21 mouse cellular contexts compared by ENCODE assay signal in the genomic region with DNA sequence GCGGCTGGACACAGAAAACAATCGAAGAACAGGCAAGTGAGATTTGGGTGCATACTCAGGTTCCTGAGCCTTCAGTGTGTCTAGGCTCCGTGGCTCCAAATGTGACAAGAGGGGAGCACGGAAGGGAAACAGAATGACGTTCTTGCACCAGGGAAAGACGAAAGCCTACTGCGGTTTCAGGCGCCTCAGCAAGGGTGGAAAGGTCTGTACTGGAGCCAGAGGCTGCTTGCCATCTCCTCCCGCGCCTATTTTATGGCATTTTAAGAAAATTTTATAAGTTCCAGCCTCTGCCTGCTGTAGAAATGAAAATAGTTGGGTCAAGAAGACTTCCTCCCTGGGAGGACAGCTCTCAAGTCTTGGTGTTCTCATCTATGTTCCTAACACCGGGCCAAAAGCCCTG. TPM values are rescaled to one million over a fixed set of nuclear protein-coding genes. Genes with fewer than 3 reads are reported as not detected.
DNase-seq lines count a peak whose midpoint lies in the region; ATAC-seq lines count a peak whose summit lies in the region.
"Had no signal": no experiment of that assay in that cellular context is flagged by ENCODE, and none has a peak within 500 bp of the region (broad histone marks: within the 10 kb centered on the region; RNA-seq: fewer than 3 reads in every experiment).

No protein-coding gene starts in this region.

- H3K4me1 ChIP-seq in kidney, embryonic 16.5 days (ENCODE audit: insufficient read depth, low read length) = peaks cover 26% of the 10 kb centered on the region
- no peaks in the 10 kb centered on the region for H3K4me1 ChIP-seq in hindbrain, embryonic 11.5 days (replicated peaks; ENCODE audit: control insufficient read depth, insufficient read depth, low read length)
- H3K4me1 ChIP-seq: forebrain, embryonic 13.5 days; heart, embryonic 15.5 days; hindbrain, embryonic 15.5 days; liver, embryonic 13.5 days; midbrain, embryonic 12.5 days had no signal

- ATAC-seq in kidney, embryonic 16.5 days (ENCODE audit: low FRiP score, low TSS enrichment) = peak; percentile 26; the same call in 1 of the 2 replicates
- no peak for ATAC-seq in hindbrain, embryonic 11.5 days (ENCODE audit: low FRiP score)
- ATAC-seq: forebrain, embryonic 13.5 days; Patski had no signal

- WGBS in kidney, embryonic 16.5 days = 74% methylated on average over 11 of the region's 11 CpGs
- 91% methylated on average over 11 of the region's 11 CpGs for WGBS in hindbrain, embryonic 11.5 days

- peak overlapping the region; percentile 44 for H3K27ac ChIP-seq in kidney, embryonic 16.5 days (ENCODE audit: low read length)
- H3K27ac ChIP-seq in hindbrain, embryonic 11.5 days (ENCODE audit: low read depth, low read length) = no peak overlapping the region
- H3K27ac ChIP-seq: forebrain, embryonic 13.5 days; heart, embryonic 15.5 days; hindbrain, embryonic 15.5 days; liver, embryonic 13.5 days; midbrain, embryonic 12.5 days had no signal

- H3K36me3 ChIP-seq in kidney, embryonic 16.5 days (ENCODE audit: insufficient read depth, low read length) = no peaks in the 10 kb centered on the region
- no peaks in the 10 kb centered on the region for H3K36me3 ChIP-seq in hindbrain, embryonic 11.5 days (ENCODE audit: control insufficient read depth, insufficient read depth, low read length)
- H3K36me3 ChIP-seq: heart, embryonic 15.5 days; hindbrain, embryonic 15.5 days; liver, embryonic 13.5 days; midbrain, embryonic 12.5 days had no signal

- H3K27me3 ChIP-seq in kidney, embryonic 16.5 days (ENCODE audit: insufficient read depth, low read length) = no peaks in the 10 kb centered on the region
- no peaks in the 10 kb centered on the region for H3K27me3 ChIP-seq in hindbrain, embryonic 11.5 days (ENCODE audit: control insufficient read depth, insufficient read depth, low read length)
- H3K27me3 ChIP-seq: forebrain, embryonic 13.5 days; heart, embryonic 15.5 days; hindbrain, embryonic 15.5 days; liver, embryonic 13.5 days; midbrain, embryonic 12.5 days; Patski had no signal

- H3K4me3 ChIP-seq in kidney, embryonic 16.5 days (ENCODE audit: low read length) = no peak overlapping the region
- H3K4me3 ChIP-seq in hindbrain, embryonic 11.5 days (ENCODE audit: low read depth, low read length) = no peak overlapping the region
- H3K4me3 ChIP-seq: forebrain, embryonic 13.5 days; heart, embryonic 15.5 days; hindbrain, embryonic 15.5 days; liver, embryonic 13.5 days; midbrain, embryonic 12.5 days had no signal

- no peak overlapping the region for H3K9ac ChIP-seq in kidney, embryonic 16.5 days (replicated peaks; ENCODE audit: low read length)
- no peak overlapping the region for H3K9ac ChIP-seq in hindbrain, embryonic 11.5 days (ENCODE audit: low read depth, low read length)
- H3K9ac ChIP-seq: forebrain, embryonic 13.5 days; heart, embryonic 15.5 days; hindbrain, embryonic 15.5 days; liver, embryonic 13.5 days; lung, embryonic 14.5 days; midbrain, embryonic 12.5 days had no signal

- no peak overlapping the region for H3K4me2 ChIP-seq in kidney, embryonic 16.5 days (replicated peaks; ENCODE audit: low read depth, low read length)
- H3K4me2 ChIP-seq in hindbrain, embryonic 11.5 days (replicated peaks; ENCODE audit: low read depth, low read length) = no peak overlapping the region
- H3K4me2 ChIP-seq: forebrain, embryonic 13.5 days; heart, embryonic 15.5 days; hindbrain, embryonic 15.5 days; liver, embryonic 13.5 days; lung, embryonic 14.5 days; midbrain, embryonic 12.5 days had no signal

- H3K9me3 ChIP-seq in kidney, embryonic 16.5 days (ENCODE audit: low read length) = no peaks in the 10 kb centered on the region
- H3K9me3 ChIP-seq in hindbrain, embryonic 11.5 days (ENCODE audit: control insufficient read depth, low read length) = no peaks in the 10 kb centered on the region
- H3K9me3 ChIP-seq: forebrain, embryonic 13.5 days; heart, embryonic 15.5 days; hindbrain, embryonic 15.5 days; midbrain, embryonic 12.5 days had no signal

- DNase-seq in kidney, adult 9 months = peak; percentile 29
- no peak for DNase-seq in kidney, postnatal 36 days
- DNase-seq in lung, postnatal 10 days = peak; percentile 37
- DNase-seq in lung, postnatal 25 days (ENCODE audit: low spot score) = no peak
- DNase-seq in kidney, postnatal 4 days = peak; percentile 38 to 61
- DNase-seq in hindbrain, embryonic 11.5 days (ENCODE audit: low spot score) = no peak
- no peak for DNase-seq in natural killer cell, adult 2 months (ENCODE audit: low spot score in 2 of 2)
- DNase-seq: cerebellum, adult 11-12 months; cerebellum, postnatal 10 days; heart, postnatal 4 days; left cerebral cortex, postnatal 4 days; liver, embryonic 13.5 days; lung, embryonic 14.5 days; right cerebral cortex, postnatal 14 days; thymus, postnatal 25 days had no signal

RNA-seq across cellular contexts. Expression of a gene that starts 25.6 kb away (rescaled TPM):
- 1.4 and 1.6 TPM in 2 replicates for polyA plus RNA-seq in kidney, embryonic 16.5 days (2015; fragmentation: Nextera tagmentation; extraction: Ambion mirVana)
- 0.49 and 1.1 TPM in 2 replicates for polyA plus RNA-seq in hindbrain, embryonic 11.5 days (2014; fragmentation: Nextera tagmentation; extraction: Ambion mirVana)

RNA-seq across cellular contexts. Expression of a gene that starts 46.0 kb away (rescaled TPM):
- 41.5 and 43.4 TPM in 2 replicates for polyA plus RNA-seq in kidney, embryonic 16.5 days (2015; fragmentation: Nextera tagmentation; extraction: Ambion mirVana)
- polyA plus RNA-seq in hindbrain, embryonic 11.5 days (2014; fragmentation: Nextera tagmentation; extraction: Ambion mirVana) = 41.9 and 44.1 TPM in 2 replicates

RNA-seq across cellular contexts. Expression of a gene that starts 46.3 kb away (rescaled TPM):
- polyA plus RNA-seq in kidney, embryonic 16.5 days (2015; fragmentation: Nextera tagmentation; extraction: Ambion mirVana) = 7.7 and 8.4 TPM in 2 replicates
- polyA plus RNA-seq in hindbrain, embryonic 11.5 days (2014; fragmentation: Nextera tagmentation; extraction: Ambion mirVana) = 4.1 and 4.8 TPM in 2 replicates

Comparison
In these comparisons a context has a peak if more than half of its experiments do, and no peak if none do; other contexts are left out.
1. DNase-seq: peak in kidney, adult 9 months (single experiment), lung, postnatal 10 days (single experiment) and kidney, postnatal 4 days (2 of 2); none in kidney, postnatal 36 days (0 of 2), lung, postnatal 25 days (single experiment), hindbrain, embryonic 11.5 days (single experiment) and natural killer cell, adult 2 months (0 of 2).